Mouse (Mus musculus) neutrophil, adult 59 days (primary cell): ENCODE data around the gene Psmd2. TPM values are rescaled to one million over a fixed set of nuclear protein-coding genes. Genes with fewer than 3 reads are reported as not detected.

Experiments
- total RNA-seq, 2 experiments: library from RNA; stranded (reverse); gene quantifications; 1 replicate in 1 of 2; 2 replicates in 1 of 2; pipeline ENCODE4 v1.2.4; 2023

The Psmd2 gene
- total RNA-seq, result 100 to 1,000 TPM in 1 of 2 experiments, 10 to 100 TPM in 1; 94.0 to 105 TPM

DNA sequence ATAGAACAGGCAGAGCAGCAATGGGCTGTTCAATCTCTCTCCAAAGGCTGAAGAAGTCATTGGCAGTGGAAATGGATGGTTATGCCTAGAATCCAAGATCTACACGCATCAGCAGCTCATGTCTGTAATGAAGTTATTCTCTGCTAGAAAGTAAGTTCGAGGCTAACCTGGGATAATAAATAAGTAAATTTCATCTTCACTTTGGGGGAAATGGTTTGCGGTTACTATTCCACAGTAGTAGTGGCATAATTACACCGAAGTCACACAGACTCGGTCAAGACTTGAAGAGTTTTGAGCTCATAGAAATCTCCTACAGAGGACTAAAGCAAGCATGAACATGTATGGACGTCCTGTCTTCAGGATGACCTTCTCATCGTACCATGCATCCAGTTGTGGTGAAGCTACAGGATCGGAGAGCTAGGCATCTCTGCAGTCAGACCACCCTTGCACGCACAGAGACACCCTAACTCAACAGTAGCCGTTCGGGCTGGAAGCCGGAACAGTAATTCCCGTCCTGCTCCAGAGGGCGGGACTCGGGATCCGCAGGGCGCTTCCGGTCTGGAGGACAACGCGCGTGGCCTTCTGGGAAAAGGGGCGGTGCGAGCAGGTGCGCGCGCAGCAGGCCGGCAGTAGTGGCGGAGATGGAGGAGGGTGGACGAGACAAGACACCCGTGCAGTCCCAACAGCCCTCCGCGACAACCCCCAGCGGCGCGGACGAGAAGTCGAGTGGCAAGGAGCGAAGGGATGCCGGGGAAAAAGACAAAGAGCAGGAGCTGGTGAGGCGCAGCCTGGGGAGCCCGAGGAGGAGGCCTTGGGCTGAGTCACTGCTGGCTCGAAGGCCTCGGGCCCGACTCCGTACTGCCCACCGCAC lies at the start of gene Psmd2:
Psmd2 (plus strand) TSS at position 577 of the 871 bp plus-strand sequence.

GRCm38 (mm10) chr16:20611357-20612227 lies 39.9 kb upstream of the Psmd2 start, which contains the start of the genes Eef1akmt4, Gm49333 and Alg3:
Gene Eef1akmt4, plus strand, starts transcription at chr16:20611593.
Gene Gm49333, plus strand, starts transcription at chr16:20611610.
Gene Alg3, minus strand, starts transcription at chr16:20611735.

DNA sequence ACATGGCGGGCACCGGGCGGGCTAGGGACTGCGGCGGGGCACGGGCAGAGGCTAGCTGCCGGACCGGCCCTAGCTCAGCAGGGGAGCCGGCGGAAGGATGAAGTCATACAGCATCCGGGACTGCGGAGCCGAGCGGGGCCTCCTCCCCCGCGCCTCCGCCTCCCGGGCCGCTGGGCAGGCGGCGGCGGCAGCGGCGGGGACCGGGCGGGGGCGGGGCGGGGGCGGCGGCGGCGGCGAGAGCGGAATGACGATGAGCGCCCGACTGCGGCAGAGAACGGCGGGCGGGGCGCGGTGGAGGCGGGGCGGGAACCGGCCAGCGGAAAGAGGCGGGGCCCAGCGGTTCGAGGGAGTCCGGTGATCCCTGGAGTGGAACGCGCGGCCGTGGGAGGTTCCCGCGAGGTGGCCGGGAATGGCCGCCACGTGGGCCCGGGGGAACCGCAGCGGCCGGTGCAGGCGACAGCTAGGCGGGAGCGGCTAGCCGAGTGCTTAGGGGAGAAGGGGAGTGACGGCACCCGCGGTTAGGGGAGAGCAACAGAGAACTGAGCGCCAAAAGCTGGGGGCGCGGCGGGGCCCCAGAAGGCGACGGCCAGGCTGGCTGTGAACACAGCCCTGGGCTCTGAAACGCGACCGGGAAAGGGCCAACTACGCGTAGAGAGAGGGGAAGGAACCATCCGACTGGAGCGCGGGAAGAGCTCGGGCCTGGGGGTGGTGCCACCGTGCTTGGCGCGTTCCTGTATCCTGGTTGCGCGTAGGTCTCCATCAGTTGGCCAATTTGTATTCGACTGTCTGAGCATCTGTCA lies 30.1 kb upstream of the Psmd2 start, which contains the start of gene Camk2n2:
Camk2n2 (minus strand) TSS at position 97 of the 800 bp plus-strand sequence.

GRCm38 (mm10) chr16:20629731-20630634 lies 21.5 kb upstream of the Psmd2 start, which contains the start of gene Ece2:
Gene Ece2, plus strand, starts transcription at chr16:20629828.

DNA sequence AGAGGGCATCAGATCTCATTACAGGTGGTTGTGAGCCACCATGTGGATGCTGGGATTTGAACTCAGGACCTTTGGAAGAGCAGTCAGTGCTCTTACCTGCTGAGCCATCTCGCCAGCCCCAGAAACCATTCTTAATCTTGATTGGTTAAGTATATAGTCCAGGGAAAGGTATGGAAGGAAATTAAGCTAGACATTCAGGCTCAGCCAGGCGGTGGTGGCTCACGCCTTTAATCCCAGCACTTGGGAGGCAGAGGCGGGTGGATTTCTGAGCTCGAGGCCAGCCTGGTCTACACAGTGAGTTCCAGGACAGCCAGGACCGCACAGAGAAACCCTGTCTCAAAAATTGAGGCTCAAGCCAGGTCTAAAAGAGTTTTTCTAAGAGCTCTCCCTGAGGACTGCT lies 16.6 kb downstream of the Psmd2 start, which contains the start of gene Eif4g1:
Eif4g1 (plus strand) TSS at position 301 of the 400 bp plus-strand sequence.

DNA sequence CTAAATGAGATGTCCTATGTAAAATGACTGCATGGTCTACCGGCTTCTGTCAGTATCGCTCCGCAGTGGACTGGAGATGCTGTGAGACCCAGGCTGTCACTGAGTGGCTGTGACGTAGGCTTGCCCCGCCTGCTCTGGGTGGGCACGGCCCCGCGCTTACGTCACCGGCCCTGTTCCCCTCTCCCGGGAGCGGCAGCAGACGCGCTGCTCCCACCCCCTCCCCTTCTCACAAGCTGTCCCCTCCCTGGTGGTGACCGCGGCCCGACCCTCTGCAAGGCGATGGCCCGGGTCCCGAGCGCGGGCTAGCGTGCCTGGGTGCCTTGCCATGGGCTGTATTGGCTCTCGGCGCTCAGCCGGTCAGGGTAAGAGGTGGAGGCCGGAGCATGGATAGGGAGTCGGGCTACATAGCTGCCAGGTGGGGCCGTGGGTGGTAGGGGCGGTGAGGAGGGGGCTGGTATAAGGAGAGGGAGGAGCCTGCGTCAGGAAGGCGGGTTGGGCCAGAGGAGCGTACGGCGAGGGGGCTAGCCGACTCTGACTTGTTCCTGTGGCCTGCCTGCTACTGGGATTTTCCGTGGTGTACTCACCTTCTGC lies 41.8 kb downstream of the Psmd2 start, which contains the start of gene Fam131a:
Fam131a (plus strand) TSS at position 131 of the 591 bp plus-strand sequence.

Other genes starting within 250 kb of the Psmd2 start
- 10 to 100 TPM; 77.4 to 94.6 TPM for gene Abcc5, start 225.3 kb upstream of the Psmd2 start, total RNA-seq
- 10 to 100 TPM; 18.3 to 27.1 TPM for gene Eif2b5, start 152.8 kb upstream of the Psmd2 start, total RNA-seq
- 10 to 100 TPM; 26.6 to 29.9 TPM for gene Dvl3, start 134.7 kb upstream of the Psmd2 start, total RNA-seq
- 100 to 1,000 TPM; 193 to 201 TPM for gene Ap2m1, start 116.2 kb upstream of the Psmd2 start, total RNA-seq
- gene Abcf3, start 103.1 kb upstream of the Psmd2 start, total RNA-seq, result 10 to 100 TPM; 41.3 to 50.8 TPM
- gene Vwa5b2, start 62.2 kb upstream of the Psmd2 start, total RNA-seq, result under 1 TPM in 1 of 2 experiments, not detected in 1; 0.22 TPM
- 1 to 10 TPM; 2.8 to 2.9 TPM for gene Eef1akmt4, start 40.1 kb upstream of the Psmd2 start, total RNA-seq
- gene Gm49333, start 40.0 kb upstream of the Psmd2 start, total RNA-seq, result not detected
- gene Alg3, start 39.9 kb upstream of the Psmd2 start, total RNA-seq, result 1 to 10 TPM; 4.9 to 5.4 TPM
- under 1 TPM; 0.64 to 0.68 TPM for gene Camk2n2, start 30.4 kb upstream of the Psmd2 start, total RNA-seq
- not detected for gene Ece2, start 21.8 kb upstream of the Psmd2 start, total RNA-seq
- gene Eif4g1, start 16.7 kb downstream of the Psmd2 start, total RNA-seq, result 100 to 1,000 TPM; 159 to 168 TPM
- 1 to 10 TPM; 1.0 to 1.2 TPM for gene Fam131a, start 41.6 kb downstream of the Psmd2 start, total RNA-seq
- gene Polr2h, start 66.0 kb downstream of the Psmd2 start, total RNA-seq, result 1 to 10 TPM; 9.0 to 9.9 TPM
- 1 to 10 TPM; 1.5 to 3.5 TPM for gene Clcn2, start 66.1 kb downstream of the Psmd2 start, total RNA-seq
- not detected for gene Chrd, start 81.5 kb downstream of the Psmd2 start, total RNA-seq
- not detected for gene Thpo, start 82.9 kb downstream of the Psmd2 start, total RNA-seq